Mouse (Mus musculus): ENCODE measurements around the gene Mettl8. TPM values are rescaled to one million over a fixed set of nuclear protein-coding genes. Genes with fewer than 3 reads are reported as not detected.

The Mettl8 gene
- total RNA-seq, 2 experiments from 2014 or later, result 4.6 to 5.1 TPM

DNA sequence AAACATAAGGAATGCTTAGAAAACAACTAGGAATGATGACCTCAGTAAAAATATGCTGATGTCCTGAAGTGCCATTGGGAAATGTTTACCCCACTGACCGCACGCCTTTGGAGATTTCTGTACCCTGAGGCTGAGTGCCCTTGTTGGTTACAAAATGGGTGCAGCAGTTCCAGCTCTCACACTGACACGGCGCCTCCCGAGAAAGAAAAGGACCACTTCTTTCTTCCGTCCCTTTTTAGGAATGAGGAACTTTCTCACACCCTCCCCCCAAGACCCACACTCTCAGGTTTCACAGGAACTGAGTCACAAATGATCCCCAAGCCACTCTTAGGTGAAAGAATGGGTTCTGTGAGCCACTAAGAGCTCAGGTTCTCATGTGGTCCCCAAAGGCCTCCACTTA, 17.9 kb downstream of the Mettl8 start:
- no peak for DNase-seq
- intact Hi-C loops (cut with DNase I), result no loop called here

- DNase-seq, result peak; percentile 55 to 69
- intact Hi-C loops (cut with DNase I), result loop anchor here (5.0 kb wide), 1 partner anchor 132 kb away; no protein-coding TSS in a partner anchor
These were observed 21.4 kb downstream of the Mettl8 start for GRCm38 (mm10) chr2:71033987-71034386.

GRCm38 (mm10) chr2:71033014-71033413, 22.4 kb downstream of the Mettl8 start:
- no peak for DNase-seq
- intact Hi-C loops (cut with DNase I), result loop anchor here (5.0 kb wide), 1 partner anchor 131 kb away; no protein-coding TSS in a partner anchor

GRCm38 (mm10) chr2:71031973-71032794, 23.2 kb downstream of the Mettl8 start:
- intact Hi-C loops (cut with DNase I), result loop anchor here (5.0 kb wide), 1 partner anchor 130 kb away; no protein-coding TSS in a partner anchor
- peak in 1 of 2 experiments; percentile 24 for DNase-seq

GRCm38 (mm10) chr2:71030663-71031062, 24.7 kb downstream of the Mettl8 start:
- no peak for DNase-seq
- intact Hi-C loops (cut with DNase I), result loop anchor here (5.0 kb wide), 1 partner anchor 128 kb away; no protein-coding TSS in a partner anchor

DNA sequence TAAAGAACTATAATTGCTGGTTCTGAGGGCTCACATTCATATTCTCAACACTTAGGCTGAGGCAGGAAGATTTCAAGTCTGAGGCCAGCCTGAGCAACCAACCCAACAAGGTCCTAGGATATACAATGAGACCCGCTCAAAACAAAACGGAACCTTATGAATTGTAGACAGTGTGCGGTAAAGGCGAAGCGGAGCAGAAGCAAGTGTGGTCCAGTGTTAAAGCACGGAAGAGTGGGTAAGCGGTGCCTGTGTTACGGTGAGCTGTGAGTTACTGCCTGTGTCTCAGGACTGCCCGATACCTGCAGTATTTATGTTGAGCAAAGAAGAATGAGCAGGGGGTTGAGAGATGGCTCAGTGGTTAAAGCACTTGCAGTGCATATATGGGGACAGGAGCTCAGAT, 27.8 kb downstream of the Mettl8 start:
- DNase-seq, result no peak
- intact Hi-C loops (cut with DNase I), result no loop called here

GRCm38 (mm10) chr2:71026787-71027186, 28.6 kb downstream of the Mettl8 start:
- DNase-seq, result peak; percentile 26 to 45
- intact Hi-C loops (cut with DNase I), result no loop called here

DNA sequence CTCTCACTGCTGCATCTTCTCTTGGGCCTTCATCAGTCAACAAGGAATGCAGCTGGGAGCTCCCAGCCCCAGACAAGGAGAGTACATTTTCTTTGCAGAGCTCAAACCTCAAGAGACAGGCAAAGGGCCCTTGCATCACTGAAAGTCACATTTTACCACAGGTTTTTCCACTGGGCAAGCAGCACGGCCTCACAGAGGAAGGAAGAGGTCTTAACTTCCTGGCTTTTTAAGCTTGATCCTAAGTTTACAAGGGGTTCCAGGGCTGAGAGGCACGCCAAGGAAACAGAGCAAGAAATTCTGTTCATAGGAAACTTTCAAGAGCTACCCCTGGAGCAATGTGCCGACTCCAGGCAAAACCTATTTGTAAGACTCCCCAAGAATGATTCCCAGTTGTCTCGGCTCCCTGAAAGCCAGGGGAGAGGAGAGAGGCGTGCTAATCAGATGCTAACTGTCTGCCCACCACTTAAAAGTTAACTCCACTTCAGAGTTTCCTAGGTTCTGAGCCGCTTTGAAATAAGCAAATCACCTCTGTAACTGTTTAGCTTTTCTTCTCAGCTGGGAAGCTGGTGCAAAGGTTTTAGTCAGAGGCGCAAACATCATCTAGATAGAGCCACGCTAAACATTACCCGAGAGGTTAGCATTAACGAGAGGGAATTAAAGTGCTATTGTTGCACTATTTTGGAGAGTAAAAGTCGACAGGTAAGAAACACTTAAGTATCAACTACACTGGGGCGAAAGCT, 29.6 kb downstream of the Mettl8 start:
- DNase-seq, result no peak
- intact Hi-C loops (cut with DNase I), result no loop called here

DNA sequence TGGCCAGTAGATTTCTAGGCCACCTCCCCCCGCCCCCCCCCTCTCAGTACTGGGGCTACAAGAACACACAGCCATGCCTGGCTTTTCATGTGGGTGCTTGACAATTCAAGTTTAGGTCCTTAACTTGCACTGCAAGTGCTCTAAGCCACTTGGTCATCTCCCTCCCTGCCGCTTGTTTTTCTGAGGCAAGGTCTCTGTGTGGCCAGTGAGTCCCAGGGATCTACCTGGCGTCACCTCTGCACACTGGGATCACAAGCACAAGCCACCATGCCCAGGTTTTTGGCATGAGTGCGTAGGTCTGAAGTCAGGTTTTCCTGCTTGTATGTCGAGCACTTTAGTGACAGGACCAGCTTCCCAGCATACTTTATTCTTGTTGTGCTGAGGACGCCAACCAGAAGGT, 31.4 kb downstream of the Mettl8 start:
- intact Hi-C loops (cut with DNase I), result no loop called here
- no peak for DNase-seq

DNA sequence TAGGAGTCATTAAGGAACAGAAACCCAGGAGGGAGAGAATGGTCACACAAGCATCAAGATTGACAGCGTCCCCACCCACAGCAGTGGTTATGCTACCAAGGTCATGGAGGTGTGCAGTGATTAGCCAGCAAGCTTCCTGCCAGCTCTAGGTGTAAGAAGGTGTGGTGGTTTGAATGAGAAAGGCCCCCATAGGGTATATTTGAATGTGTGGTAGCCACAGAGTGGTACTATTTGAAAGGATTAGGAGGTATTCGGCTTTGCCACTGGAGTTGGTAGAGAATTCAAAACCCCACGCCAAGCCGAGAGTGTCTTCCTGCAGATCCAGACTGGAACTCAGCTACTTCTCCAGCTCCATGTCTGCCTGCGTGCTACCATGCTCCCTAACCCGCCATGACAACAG, 32.4 kb downstream of the Mettl8 start:
- intact Hi-C loops (cut with DNase I), result no loop called here
- no peak for DNase-seq

GRCm38 (mm10) chr2:71020674-71021073, 34.7 kb downstream of the Mettl8 start:
- no peak for DNase-seq
- intact Hi-C loops (cut with DNase I), result no loop called here

DNA sequence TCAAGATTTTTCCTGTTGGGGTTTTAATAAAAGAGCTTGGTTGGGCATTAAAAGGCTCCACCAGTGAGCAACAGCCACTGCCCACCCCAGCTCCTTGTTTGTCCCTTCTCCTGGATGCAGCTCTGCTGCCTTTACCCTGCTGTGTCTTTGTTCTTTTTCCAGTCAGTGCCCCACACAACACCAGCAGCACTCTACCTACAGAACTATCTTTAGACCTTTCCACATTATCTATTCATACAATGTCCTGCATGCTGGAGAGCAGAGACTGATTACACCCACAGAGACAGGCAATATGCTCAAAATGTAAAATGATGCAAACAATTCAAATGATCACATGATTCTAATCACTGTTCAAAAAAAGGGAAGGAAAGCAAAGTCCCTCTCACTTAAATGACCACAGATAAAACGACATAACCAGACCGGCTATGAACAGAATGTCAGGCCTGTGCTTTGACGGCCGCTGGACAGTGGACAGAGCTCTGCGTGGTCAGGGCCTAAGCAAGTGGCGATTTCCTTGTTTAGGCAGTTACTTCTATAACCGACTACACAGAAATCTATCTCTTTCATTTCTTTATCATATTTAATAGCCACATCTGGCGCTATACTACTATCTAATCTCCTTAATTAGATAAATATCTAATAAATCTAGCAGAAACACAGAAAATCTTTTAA, 35.5 kb downstream of the Mettl8 start:
- no peak for DNase-seq
- intact Hi-C loops (cut with DNase I), result no loop called here

GRCm38 (mm10) chr2:71019277-71019676, 36.1 kb downstream of the Mettl8 start:
- intact Hi-C loops (cut with DNase I), result no loop called here
- peak; percentile 46 to 53 for DNase-seq

GRCm38 (mm10) chr2:71013521-71013920, 41.9 kb downstream of the Mettl8 start:
- intact Hi-C loops (cut with DNase I), result no loop called here
- no peak for DNase-seq

DNA sequence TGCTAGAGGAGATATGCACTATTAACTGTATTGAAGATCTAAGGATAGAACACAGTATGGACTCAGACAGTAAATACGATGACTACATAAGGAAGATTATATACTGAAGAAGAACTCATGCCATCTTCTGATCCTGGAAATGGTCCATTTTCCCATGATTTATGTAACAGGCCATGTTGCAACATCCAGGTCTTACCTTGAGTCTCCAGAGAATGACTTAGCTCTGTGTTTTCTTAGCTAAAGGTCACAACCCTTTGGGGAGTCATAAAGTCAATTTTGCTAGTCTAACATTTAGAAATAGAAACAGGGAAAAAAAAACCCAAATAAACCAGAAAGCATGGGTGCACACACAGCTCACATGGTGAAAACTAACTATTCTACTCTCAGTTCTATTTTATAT, 43.6 kb downstream of the Mettl8 start:
- intact Hi-C loops (cut with DNase I), result no loop called here
- no peak for DNase-seq

DNA sequence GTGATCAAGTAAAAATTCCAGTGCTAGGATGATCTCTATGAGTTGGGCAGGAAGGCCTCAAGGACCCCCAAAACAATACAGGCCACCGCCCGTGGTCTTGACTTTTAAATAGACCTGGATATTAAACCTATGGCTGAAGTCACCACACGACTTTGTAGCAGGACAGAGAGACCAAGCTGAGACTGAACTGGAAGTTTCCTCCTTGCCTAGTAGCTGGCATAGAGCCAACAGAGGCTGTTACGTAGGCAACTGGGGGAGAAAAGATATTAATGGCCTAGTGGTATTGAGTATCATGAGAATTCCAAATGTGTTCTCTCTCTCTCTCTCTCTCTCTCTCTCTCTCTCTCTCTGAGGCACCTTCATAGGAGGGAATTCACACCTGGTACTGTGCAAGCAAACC, 51.0 kb downstream of the Mettl8 start:
- intact Hi-C loops (cut with DNase I), result no loop called here
- DNase-seq, result no peak

DNA sequence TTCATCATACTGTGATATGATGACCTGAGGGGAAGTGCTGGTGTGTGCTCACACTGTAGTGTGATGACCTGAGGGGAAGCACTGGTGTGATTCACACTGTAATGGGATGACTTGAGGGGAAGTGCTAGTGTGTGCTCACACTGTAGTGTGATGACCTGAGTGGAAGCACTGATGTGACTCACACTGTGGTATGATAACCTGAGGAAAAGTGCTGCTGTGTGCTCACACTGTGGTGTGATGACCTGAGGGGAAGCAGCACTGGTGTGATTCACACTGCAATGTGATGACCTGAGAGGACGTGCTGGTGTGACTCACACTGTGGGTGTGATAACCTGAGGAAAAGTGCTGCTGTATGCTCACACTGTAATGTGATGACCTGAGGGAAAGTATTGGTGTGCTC, 52.9 kb downstream of the Mettl8 start:
- no peak for DNase-seq
- intact Hi-C loops (cut with DNase I), result no loop called here

DNA sequence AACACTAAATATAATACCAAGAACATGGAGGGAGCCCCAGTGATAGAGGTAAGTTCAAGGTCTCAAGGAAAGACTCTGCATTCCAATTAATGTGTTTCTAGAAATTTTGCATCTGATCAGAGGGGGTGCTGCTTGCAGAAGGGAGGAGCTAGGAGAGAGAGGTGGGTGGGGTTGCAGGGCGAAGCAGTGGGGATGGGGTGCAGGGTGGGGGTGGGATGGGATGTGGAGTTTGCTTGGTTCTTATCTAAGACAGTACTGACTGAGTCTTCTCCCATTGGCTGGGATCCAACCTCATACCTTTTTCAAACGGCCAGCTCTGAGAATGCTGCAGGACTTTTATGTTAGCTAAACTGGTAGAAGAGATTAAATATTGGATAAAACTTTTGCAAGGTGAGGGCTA, 56.6 kb downstream of the Mettl8 start:
- intact Hi-C loops (cut with DNase I), result no loop called here
- no peak for DNase-seq

DNA sequence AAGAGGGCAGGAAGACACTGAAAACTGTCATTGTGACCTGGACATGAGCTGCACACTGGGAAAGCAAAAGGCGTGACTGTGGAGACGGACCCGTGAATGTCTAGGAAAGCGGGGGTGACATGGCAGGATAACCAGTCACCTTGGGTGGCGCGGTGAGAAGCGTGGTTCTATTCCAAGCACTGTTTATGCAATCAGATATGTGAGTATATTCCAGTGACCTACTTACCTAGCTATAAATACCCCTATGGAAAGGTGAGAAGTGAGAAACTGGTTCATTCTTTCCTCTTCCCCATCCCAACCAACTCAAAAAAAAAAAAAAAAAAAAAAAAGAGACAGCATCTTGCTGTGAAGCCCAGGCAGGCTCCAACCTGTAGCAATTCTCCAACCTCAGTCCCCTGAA, 58.9 kb downstream of the Mettl8 start:
- no peak for DNase-seq
- intact Hi-C loops (cut with DNase I), result no loop called here

DNA sequence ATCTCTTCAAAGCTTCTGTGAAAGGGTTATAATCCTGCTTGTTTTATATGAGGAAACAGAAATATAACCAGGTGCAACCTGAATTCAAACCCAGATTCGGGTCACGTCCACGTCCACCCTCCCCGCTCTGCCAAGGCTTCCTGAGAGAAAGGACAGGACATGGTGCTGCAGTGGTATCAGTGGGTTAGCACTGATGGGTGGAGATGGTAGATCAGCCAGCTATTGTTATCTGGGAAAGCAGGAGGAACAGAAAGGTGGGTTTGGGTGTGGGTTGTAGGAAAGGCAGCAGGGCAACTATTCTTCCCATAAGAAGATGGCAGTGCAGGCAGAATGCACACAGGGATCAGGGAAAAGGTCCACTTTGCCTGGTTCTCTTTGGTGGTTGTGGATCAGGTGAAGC, 59.5 kb downstream of the Mettl8 start:
- DNase-seq, result no peak
- intact Hi-C loops (cut with DNase I), result no loop called here

DNA sequence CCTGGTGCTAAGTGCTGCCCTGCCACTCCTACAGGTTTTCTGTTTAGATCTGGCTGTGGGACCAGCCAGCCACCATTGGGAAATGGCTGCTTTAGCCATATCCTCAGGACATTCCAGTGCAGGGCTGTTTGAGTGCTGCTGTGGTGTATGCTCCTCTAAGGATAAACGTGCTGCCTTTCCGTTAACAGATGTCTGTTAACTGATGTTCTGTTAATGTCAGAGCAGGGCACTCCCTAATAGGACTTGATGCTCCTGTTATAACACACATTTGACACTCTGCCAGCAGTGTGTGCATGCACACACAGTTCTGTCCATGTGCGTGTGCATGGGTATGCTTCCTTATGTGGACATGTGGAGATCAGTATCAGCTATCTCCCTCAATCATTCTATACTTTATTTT, 61.6 kb downstream of the Mettl8 start:
- no peak for DNase-seq
- intact Hi-C loops (cut with DNase I), result no loop called here

Measured in heart, postnatal 10 days (tissue).